Mouse (Mus musculus) frontal cortex, postnatal 25 days (tissue): Measurements from ENCODE around the gene Fgfr2.
A peak's percentile ranks its signal among the peaks of the same experiment; 100 is the strongest.

Source experiments
- DNase-seq, 2 experiments: peaks; one replicate each; pipeline ENCODE4 v3.0.0; 2022; ENCODE audit warnings: low spot score in 2 of 2

The Fgfr2 gene

DNA sequence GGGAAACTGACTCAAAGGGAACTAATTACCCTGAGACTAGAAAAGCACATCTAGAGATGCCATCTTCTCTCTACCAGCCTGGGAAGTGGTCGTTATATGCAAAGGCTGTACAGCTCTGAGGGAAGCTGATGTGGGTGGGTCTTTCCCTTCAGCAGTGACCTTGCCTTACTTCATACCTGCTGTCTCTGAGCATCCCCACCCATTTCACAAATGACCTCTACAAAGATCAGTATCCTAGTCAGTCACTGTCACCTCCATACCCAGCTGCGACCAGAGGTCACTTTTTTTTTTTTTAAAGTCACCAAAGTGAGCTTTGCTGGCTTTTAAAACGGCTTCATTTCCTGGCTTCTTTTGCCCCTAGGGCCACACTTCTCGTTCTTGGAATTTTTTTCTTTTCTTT is 2869.9 kb downstream of the Fgfr2 start:
- DNase-seq, result no peak

- no peak for DNase-seq
Measured at GRCm38 (mm10) chr7:130251936-130252523, 2871.1 kb downstream of the Fgfr2 start.

DNA sequence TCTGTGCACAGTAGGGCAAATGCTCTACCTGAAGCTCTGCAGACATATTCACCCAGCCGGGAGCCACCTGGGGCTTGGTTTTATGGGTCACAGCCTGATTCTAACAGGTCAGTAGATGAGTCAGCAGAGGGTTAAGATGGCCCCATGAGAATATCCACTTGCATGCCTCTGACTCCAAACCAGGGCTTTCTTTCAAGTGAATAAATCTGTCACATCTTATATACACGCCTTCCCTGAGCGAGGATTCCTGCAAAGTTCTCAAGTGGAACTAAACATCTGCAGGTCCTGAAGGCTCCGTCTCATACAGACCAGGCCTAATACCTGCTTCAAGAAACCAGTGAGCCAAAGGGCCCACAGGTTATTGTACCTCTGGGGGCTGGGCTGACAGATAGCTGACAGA is 2872.2 kb downstream of the Fgfr2 start:
- no peak for DNase-seq

DNA sequence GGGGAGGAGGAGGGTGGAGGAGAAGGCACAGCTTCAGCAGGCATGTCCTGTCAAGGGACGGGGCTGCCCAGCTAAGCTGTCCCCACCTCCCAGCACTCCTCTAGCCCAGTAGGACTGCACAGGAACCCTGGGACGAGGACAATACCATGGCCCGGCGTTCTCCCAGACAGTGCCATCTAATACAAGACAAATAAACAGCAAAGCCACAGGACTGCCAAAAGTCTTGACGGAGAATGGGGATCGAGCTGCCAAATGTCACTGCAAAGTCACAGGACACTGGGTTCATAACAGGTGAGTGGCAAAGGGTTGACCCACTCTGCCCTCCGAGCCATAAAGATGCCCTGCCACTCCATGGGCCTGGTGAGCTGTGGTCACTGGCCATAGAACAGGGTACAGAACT is 2874.7 kb downstream of the Fgfr2 start:
- DNase-seq, result no peak

DNA sequence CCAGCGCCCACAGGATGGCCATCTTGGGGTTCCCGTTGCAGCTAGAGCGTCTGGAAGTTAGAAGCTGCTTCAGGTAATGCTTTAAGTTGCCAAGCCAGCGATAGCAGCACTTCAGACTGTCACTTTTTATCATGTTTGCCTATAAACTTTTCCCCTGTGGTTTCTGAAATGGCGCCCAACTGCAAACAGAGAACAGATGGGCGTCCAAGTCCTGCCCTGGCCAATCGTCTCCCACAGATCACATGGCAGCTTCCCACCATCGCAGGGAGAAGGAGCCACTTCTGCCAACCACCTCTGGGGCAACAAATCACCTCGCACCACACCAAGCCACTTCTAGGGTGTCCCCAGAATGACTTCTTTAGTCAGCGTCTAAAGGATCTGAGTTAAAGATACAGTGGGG is 2875.3 kb downstream of the Fgfr2 start:
- DNase-seq, result no peak

DNA sequence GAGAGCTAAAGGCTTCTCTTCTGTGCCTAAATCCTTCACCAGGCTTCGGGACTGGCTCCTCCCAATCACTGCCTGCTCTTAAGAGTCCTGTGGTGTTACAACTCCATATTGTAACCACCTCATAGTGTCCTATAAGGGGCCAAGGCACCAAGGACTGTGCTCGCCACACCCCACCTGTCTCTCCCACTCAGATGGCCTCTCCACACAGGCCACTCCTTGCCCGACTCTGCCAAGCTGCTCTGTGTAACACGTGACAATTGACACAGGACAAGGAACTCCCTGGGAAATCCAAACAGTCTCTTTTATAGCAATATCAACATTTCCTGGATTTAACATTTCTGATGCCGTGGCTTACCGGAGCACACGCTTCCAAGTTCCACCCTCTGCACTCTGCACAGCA is 2876.7 kb downstream of the Fgfr2 start:
- DNase-seq, result no peak

DNA sequence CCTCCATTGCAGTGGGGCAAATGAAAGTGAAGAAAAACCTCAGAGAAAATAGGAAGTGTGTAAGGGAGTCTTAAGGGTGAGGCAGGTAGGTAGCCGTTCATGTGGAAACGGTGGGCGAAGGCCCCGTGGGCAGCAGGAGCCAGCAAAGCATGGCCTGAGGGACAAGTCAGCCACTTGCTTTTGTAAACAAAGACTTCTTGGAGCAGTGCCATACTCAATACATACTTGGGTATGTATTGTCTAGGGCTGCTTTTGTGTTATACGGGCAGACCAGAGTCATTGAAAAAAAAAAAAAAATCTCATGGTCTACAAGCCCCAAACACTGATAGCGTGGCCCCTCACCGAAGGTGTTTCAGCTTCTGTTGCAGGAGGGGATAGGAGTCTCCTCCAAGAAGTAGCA is 2878.6 kb downstream of the Fgfr2 start:
- DNase-seq, result no peak

DNA sequence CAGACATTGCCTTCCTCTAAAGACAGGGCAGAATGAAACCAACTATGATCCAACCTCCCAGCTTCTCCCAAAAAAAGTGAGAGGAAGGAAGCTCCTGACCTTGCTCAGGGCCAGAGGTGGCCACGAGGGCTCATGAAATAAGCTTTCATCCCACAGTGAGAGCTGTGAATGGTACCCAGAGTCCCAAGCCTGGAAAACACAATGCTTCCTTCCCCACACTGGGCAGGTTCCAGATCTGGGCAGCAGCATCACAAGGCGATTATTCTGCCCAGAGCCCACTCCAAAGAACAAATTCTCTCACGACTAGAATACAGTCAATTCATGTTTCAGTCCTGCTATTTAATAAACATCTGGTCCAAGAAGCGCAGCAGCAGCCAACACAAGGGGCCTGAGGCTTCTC is 2879.3 kb downstream of the Fgfr2 start:
- no peak for DNase-seq

GRCm38 (mm10) chr7:130240191-130240590 is 2883.0 kb downstream of the Fgfr2 start:
- DNase-seq, result no peak

DNA sequence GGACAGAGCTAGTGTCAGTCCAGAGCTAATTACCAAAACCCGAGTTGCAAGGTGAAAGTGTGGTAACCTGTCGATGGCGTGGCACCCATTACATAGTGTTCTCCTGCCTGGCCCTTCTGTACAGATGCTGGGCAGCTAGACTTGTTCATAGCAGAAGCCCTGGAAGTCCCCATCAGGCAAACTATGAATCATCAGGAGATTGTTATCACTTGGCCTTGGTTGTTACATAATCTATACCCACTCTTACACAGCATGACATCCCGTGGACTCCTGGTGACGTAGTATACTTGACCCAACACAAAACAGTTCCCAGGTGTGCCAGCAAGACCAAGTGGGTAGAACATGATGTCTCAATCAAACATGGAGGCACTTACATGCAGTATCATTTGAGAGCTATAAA is 2885.9 kb downstream of the Fgfr2 start:
- no peak for DNase-seq

- no peak for DNase-seq
Measured at GRCm38 (mm10) chr7:130233777-130234176, 2889.4 kb downstream of the Fgfr2 start.

- DNase-seq, result no peak
Measured at GRCm38 (mm10) chr7:130230034-130230433, 2893.1 kb downstream of the Fgfr2 start.

- DNase-seq, result no peak
Measured at GRCm38 (mm10) chr7:130225227-130225626, 2897.9 kb downstream of the Fgfr2 start.

- no peak for DNase-seq
Measured at GRCm38 (mm10) chr7:130222633-130223354, 2900.4 kb downstream of the Fgfr2 start.

DNA sequence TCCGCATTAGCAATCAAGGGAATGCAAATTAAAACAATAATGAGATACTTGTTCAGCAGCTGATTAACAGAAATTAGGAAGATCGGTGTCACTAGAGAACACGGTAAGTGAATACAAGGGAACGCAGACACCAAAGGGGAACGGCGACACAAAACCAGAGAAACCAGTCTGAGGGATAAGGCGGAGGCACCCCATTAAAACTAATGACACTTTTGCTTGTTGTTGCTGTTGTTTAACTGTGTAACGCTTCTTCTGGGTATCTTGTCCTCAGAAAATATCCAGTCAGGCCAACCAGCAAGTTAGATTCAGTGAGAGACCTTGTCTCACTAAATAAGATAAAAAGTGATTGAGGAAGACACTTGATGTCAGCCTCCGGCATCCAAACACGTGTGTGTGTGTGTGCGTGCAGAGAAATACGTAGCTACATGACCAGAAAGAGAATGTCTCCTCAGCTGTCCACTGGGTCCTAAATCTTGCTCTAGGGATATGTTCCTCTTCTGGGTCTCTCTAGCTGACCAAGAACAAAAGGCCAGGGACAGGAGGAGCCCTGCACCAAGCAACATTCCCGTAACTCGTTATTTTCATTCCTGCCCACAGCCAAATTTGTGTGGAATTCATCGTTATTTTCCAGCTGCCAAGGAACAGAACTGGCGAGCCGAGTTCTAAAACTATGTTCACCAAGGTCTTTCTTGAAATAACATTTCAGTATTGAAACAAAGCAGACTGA is 2901.3 kb downstream of the Fgfr2 start:
- DNase-seq, result no peak

DNA sequence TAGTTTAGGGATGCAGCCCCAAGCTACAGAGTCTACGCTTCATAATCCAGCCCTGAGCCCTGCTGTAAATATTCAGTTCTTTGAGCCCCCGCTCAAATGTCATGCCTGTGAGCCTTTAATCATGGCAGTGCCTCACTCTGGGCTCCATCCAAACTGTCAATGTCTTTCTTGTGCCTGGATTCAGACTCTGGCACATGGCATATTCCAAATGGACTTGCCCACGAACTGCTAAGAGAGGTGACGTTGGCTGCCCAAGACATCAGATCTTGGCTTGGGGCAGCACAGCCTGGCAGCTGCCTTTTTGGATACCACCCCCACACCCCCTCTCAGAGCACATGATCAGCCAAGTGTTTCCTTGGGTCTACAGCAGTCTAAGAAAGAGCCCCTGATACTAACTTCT is 2902.5 kb downstream of the Fgfr2 start:
- no peak for DNase-seq

GRCm38 (mm10) chr7:130219844-130220243 is 2903.3 kb downstream of the Fgfr2 start:
- no peak for DNase-seq

GRCm38 (mm10) chr7:130216272-130216671 is 2906.9 kb downstream of the Fgfr2 start:
- DNase-seq, result no peak

DNA sequence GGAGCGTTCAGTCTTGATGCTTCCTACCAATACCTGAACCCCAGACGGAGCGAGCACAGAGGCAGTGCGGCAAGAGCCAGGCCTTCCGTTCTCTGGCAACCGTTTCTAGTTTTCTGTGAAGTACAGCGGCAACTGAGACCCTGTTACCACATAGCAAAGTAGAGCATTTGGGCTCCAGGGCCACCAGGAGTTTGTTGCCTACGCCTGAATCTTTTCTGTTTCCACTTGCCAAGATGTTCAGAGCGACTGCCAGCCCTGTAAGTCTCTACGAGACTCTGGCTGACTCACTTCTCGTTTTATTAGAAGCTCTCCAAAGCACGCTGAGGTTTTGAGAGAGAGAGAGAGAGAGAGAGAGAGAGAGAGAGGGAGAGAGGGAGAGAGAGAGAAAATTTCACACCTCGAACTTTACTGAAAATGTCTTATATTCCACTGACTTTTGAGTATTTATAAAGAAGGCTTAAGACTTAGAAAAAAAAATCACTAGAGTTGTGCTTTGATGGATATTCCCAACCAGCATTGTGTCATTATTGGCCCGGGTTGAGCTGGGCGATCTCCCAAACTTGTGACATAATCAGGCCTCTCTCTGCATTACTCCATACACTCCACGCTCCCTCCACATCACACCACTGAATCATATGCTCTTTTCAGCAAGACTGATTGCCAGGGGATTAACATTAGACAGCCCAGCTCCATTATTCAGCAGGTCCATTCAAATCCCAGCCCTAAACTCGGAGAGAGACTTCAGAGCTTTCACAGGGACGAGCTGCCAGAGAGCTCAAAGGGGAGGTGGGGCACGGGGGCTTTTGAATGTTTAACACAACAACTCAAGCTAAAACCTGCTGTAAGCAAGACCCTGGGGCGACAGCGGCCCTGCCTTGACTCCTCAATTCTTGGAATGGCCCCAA is 2907.6 kb downstream of the Fgfr2 start:
- peak in 1 of 2 experiments; percentile 24 for DNase-seq

- DNase-seq, result no peak
Measured at GRCm38 (mm10) chr7:130213156-130213555, 2910.0 kb downstream of the Fgfr2 start.

- DNase-seq, result no peak
Measured at GRCm38 (mm10) chr7:130211411-130211810, 2911.7 kb downstream of the Fgfr2 start.

GRCm38 (mm10) chr7:130208601-130209000 is 2914.5 kb downstream of the Fgfr2 start:
- no peak for DNase-seq
